In genomic region chr3:101108848-101109247, GRCm38 (mm10) we compare ENCODE assay signal across 10 mouse cellular contexts. TPM values are rescaled to one million over a fixed set of nuclear protein-coding genes. Genes with fewer than 3 reads are reported as not detected.
DNase-seq lines count a peak whose midpoint lies in the region; ATAC-seq and TF ChIP-seq lines count a peak whose summit lies in the region.
"Had no signal": no experiment of that assay in that cellular context is flagged by ENCODE, and none has a peak within 500 bp of the region (broad histone marks: within the 10 kb centered on the region; RNA-seq: fewer than 3 reads in every experiment).

No protein-coding gene starts in this region.

- H3K36me3 ChIP-seq in heart, embryonic 10.5 days = no peaks in the 10 kb centered on the region
- no peaks in the 10 kb centered on the region for H3K36me3 ChIP-seq in hindbrain, embryonic 14.5 days (replicated peaks; ENCODE audit: control insufficient read depth, insufficient read depth)
- H3K36me3 ChIP-seq in midbrain, postnatal 0 days (ENCODE audit: insufficient read depth, low read length) = no peaks in the 10 kb centered on the region

- no peaks in the 10 kb centered on the region for H3K27me3 ChIP-seq in heart, embryonic 10.5 days (ENCODE audit: insufficient read depth, poor library complexity, severe bottlenecking)
- H3K27me3 ChIP-seq in hindbrain, embryonic 14.5 days (ENCODE audit: control insufficient read depth, insufficient read depth, low read length) = no peaks in the 10 kb centered on the region
- H3K27me3 ChIP-seq in midbrain, postnatal 0 days (ENCODE audit: insufficient read depth, low read length) = no peaks in the 10 kb centered on the region

- H3K4me1 ChIP-seq in heart, embryonic 10.5 days = peaks cover 57% of the 10 kb centered on the region
- H3K4me1 ChIP-seq in hindbrain, embryonic 14.5 days (replicated peaks; ENCODE audit: control insufficient read depth, insufficient read depth, low read length) = peaks cover 34% of the 10 kb centered on the region
- peaks cover 12% of the 10 kb centered on the region for H3K4me1 ChIP-seq in midbrain, postnatal 0 days (ENCODE audit: insufficient read depth, low read length)

- H3K27ac ChIP-seq in heart, embryonic 10.5 days = peak overlapping the region; percentile 97
- H3K27ac ChIP-seq in hindbrain, embryonic 14.5 days = no peak overlapping the region
- no peak overlapping the region for H3K27ac ChIP-seq in midbrain, postnatal 0 days (ENCODE audit: low read depth, low read length)

- H3K9ac ChIP-seq in hindbrain, embryonic 14.5 days = 0 out of 2 replicates have a peak overlapping the region, but pooled peaks have one; percentile 85
- no peak overlapping the region for H3K9ac ChIP-seq in midbrain, postnatal 0 days (replicated peaks; ENCODE audit: low read length, poor library complexity, severe bottlenecking)

- no peaks in the 10 kb centered on the region for H3K9me3 ChIP-seq in heart, embryonic 10.5 days
- no peaks in the 10 kb centered on the region for H3K9me3 ChIP-seq in hindbrain, embryonic 14.5 days (ENCODE audit: control insufficient read depth, low read length)
- H3K9me3 ChIP-seq in midbrain, postnatal 0 days (ENCODE audit: low read length) = no peaks in the 10 kb centered on the region

- intact Hi-C loops in heart, postnatal 36 days (cut with DNase I) = loop anchor here (2.0 kb wide), 1 partner anchor 30 kb away; no protein-coding TSS in a partner anchor

- no peak for TF ChIP-seq CTCF in midbrain, postnatal 0 days (IDR thresholded peaks at IDR 0.05)

- H3K4me2 ChIP-seq in hindbrain, embryonic 14.5 days (replicated peaks) = peak overlapping the region; percentile 95
- H3K4me2 ChIP-seq in midbrain, postnatal 0 days (ENCODE audit: low read depth, low read length, poor library complexity, severe bottlenecking) = peak overlapping the region; percentile 88

- DNase-seq in heart, embryonic 10.5 days (ENCODE audit: low spot score) = no peak
- DNase-seq in heart, postnatal 36 days = no peak
- peak; percentile 50 for DNase-seq in embryo, embryonic 10.5 days (ENCODE audit: low spot score)
- no peak for DNase-seq in hindbrain, embryonic 14.5 days (ENCODE audit: low spot score)
- DNase-seq in midbrain, postnatal 0 days (ENCODE audit: low spot score) = no peak
- DNase-seq in thymus, adult 18-20 months = no peak
- DNase-seq in layer of hippocampus, postnatal 10 days (ENCODE audit: low spot score in 2 of 2) = no peak
- DNase-seq in B cell, adult 2 months = no peak
- DNase-seq: layer of hippocampus, adult 9-11 months; right cerebral cortex, adult 18-20 months had no signal

- H3K4me3 ChIP-seq in heart, embryonic 10.5 days = peak overlapping the region; percentile 92
- H3K4me3 ChIP-seq in hindbrain, embryonic 14.5 days (replicated peaks; ENCODE audit: low read length) = peak overlapping the region; percentile 71
- H3K4me3 ChIP-seq in midbrain, postnatal 0 days (ENCODE audit: low read depth, low read length) = peak overlapping the region; percentile 87

- WGBS in heart, embryonic 10.5 days = 16% methylated on average over 5 of the region's 5 CpGs
- WGBS in hindbrain, embryonic 14.5 days = 19% methylated on average over 5 of the region's 5 CpGs
- 21% methylated on average over 5 of the region's 5 CpGs for WGBS in midbrain, postnatal 0 days

- ATAC-seq in hindbrain, embryonic 14.5 days (ENCODE audit: low FRiP score) = no peak
- ATAC-seq in midbrain, postnatal 0 days (ENCODE audit: low FRiP score) = no peak

RNA-seq across cellular contexts. Expression of gene Ptgfrn, which starts 1.2 kb away (rescaled TPM):
- polyA plus RNA-seq in heart, embryonic 10.5 days (2016; fragmentation: Nextera tagmentation; extraction: Ambion mirVana) = 4.8 and 5.6 TPM in 2 replicates
- total RNA-seq in heart, postnatal 36 days (2021) = 10 to 100 TPM; 27.1 to 29.3 TPM
- 3.6 and 3.7 TPM in 2 replicates for polyA plus RNA-seq in hindbrain, embryonic 14.5 days (2014; fragmentation: Nextera tagmentation; extraction: Ambion mirVana)
- 53.9 and 58.5 TPM in 2 replicates for total RNA-seq in midbrain, postnatal 0 days (2014; rRNA removed)
- 3.7 and 3.8 TPM in 2 replicates for polyA plus RNA-seq in midbrain, postnatal 0 days (2015; fragmentation: Nextera tagmentation; extraction: Ambion mirVana)
- 10 to 100 TPM; 30.4 to 30.8 TPM for total RNA-seq in layer of hippocampus, postnatal 10 days (2021)
